Mouse (Mus musculus): ENCODE results near the gene Rhbdf1.

GRCm38 (mm10) chr11:32196727-32197126 lies 25.4 kb downstream of the Rhbdf1 start:
- TF ChIP-seq POLR2A (IDR thresholded peaks at IDR 0.05; ENCODE audit: low read depth, low read length) = no peak
- no peak for TF ChIP-seq CTCF (IDR thresholded peaks at IDR 0.05; ENCODE audit: extremely low read depth, insufficient read depth, insufficient read length, insufficient replicate concordance)
